ENCODE assay signal across 12 mouse cellular contexts in genomic region chr1:177139652-177140051, GRCm38 (mm10).
"Had no signal": no experiment of that assay in that cellular context is flagged by ENCODE, and none has a peak within 500 bp of the region (broad histone marks: within the 10 kb centered on the region; RNA-seq: fewer than 3 reads in every experiment).

No protein-coding gene starts in this region.

- H3K27me3 ChIP-seq: liver, embryonic 15.5 days; midbrain, embryonic 12.5 days; neural tube, embryonic 13.5 days had no signal

- H3K4me1 ChIP-seq: limb, embryonic 10.5 days; liver, embryonic 15.5 days; midbrain, embryonic 12.5 days; neural tube, embryonic 13.5 days had no signal

- H3K27ac ChIP-seq: limb, embryonic 10.5 days; liver, embryonic 15.5 days; midbrain, embryonic 12.5 days; neural tube, embryonic 13.5 days had no signal

- DNase-seq: kidney, adult 8-10 months; kidney, postnatal 25 days; layer of hippocampus, adult 9-11 months; lung, adult 2 months; retina, postnatal 1 day; right cerebral cortex, postnatal 4 days; thymus, postnatal 4 days had no signal

- H3K4me3 ChIP-seq: left cerebral cortex, adult 2 months; limb, embryonic 10.5 days; liver, embryonic 15.5 days; midbrain, embryonic 12.5 days; neural tube, embryonic 13.5 days had no signal
